Mouse (Mus musculus) megakaryocyte, embryonic 14.5 days (primary cell): Measurements from ENCODE around the gene Snf8. TPM values are rescaled to one million over a fixed set of nuclear protein-coding genes. Genes with fewer than 3 reads are reported as not detected.

Experiments
- H3K27me3 ChIP-seq: replicated peaks from 2 replicates; pipeline ENCODE3; 2012; ENCODE audit warnings: inconsistent platforms
- H3K36me3 ChIP-seq: replicated peaks from 2 replicates; pipeline ENCODE3; 2012; ENCODE audit warnings: low read length, inconsistent platforms, mixed read lengths
- H3K4me1 ChIP-seq: 2 replicates; pipeline ENCODE4 v1.6.1; 2012; ENCODE audit warnings: inconsistent platforms
- H3K4me3 ChIP-seq: replicated peaks from 2 replicates; pipeline ENCODE3; 2012; ENCODE audit warnings: moderate library complexity, mild to moderate bottlenecking, inconsistent platforms
- H3K9me3 ChIP-seq: 2 replicates; pipeline ENCODE4 v1.6.1; 2012; ENCODE audit warnings: inconsistent platforms
- FLI1 ChIP-seq: IDR thresholded peaks from 2 replicates; pipeline ENCODE4 v1.6.1; 2012; ENCODE audit warnings: low read length, inconsistent platforms, mixed read lengths
- GATA1 ChIP-seq: IDR thresholded peaks from 3 replicates; pipeline ENCODE4 v1.6.1; 2012; ENCODE audit warnings: mixed read lengths, low read length, inconsistent platforms, borderline replicate concordance
- polyA plus RNA-seq: library from polyadenylated mRNA; stranded (reverse); fragments of >175 nt; gene quantifications from 2 replicates; pipeline ENCODE4 v1.2.3, GENCODE M21; 2012; ENCODE audit warnings: low replicate concordance; ENCODE audit not compliant: insufficient read depth

Snf8 gene
- polyA plus RNA-seq, 1 experiment: 146 TPM

GRCm38 (mm10) chr11:96020622-96021021 lies 14.1 kb upstream of the Snf8 start:
- TF ChIP-seq GATA1: no peak

GRCm38 (mm10) chr11:96028130-96028529 lies 6.6 kb upstream of the Snf8 start:
- no peaks in the 10 kb centered on the region for H3K9me3 ChIP-seq
- H3K27me3 ChIP-seq: peaks cover 54% of the 10 kb centered on the region
- no peak for TF ChIP-seq FLI1
- no peak for TF ChIP-seq GATA1
- H3K4me1 ChIP-seq: peaks cover 10% of the 10 kb centered on the region
- H3K36me3 ChIP-seq: no peaks in the 10 kb centered on the region
- no peak overlapping the region for H3K4me3 ChIP-seq

More at GRCm38 (mm10) chr11:96020622-96021021, 14.1 kb upstream of the Snf8 start:
- H3K4me3 ChIP-seq: no peak overlapping the region
- no peaks in the 10 kb centered on the region for H3K9me3 ChIP-seq
- peaks cover 57% of the 10 kb centered on the region for H3K27me3 ChIP-seq
- H3K36me3 ChIP-seq: no peaks in the 10 kb centered on the region
- peaks cover 4% of the 10 kb centered on the region; the same call in 1 of the 2 replicates for H3K4me1 ChIP-seq

- Histone ChIP-seq H3K36me3 (no peaks in the 10 kb centered on the region), H3K9me3 (no peaks in the 10 kb centered on the region)
- no peak for TF ChIP-seq FLI1
Measured at GRCm38 (mm10) chr11:96030571-96030970, 4.1 kb upstream of the Snf8 start.

GRCm38 (mm10) chr11:96031701-96032100 lies 3.0 kb upstream of the Snf8 start:
- H3K36me3 ChIP-seq: peaks cover 4% of the 10 kb centered on the region
- peaks cover 31% of the 10 kb centered on the region for H3K4me1 ChIP-seq
- no peak overlapping the region for H3K4me3 ChIP-seq
- H3K27me3 ChIP-seq: peaks cover 32% of the 10 kb centered on the region
- TF ChIP-seq GATA1 (no peak), FLI1 (no peak)
- H3K9me3 ChIP-seq: no peaks in the 10 kb centered on the region

More at GRCm38 (mm10) chr11:96030571-96030970, 4.1 kb upstream of the Snf8 start:
- Histone ChIP-seq H3K4me3 (no peak overlapping the region), H3K27me3 (peaks cover 40% of the 10 kb centered on the region), H3K4me1 (peaks cover 21% of the 10 kb centered on the region)

GRCm38 (mm10) chr11:96033264-96033663 lies 1.4 kb upstream of the Snf8 start:
- no peak for TF ChIP-seq GATA1
- no peak for TF ChIP-seq FLI1
- no peak overlapping the region for H3K4me3 ChIP-seq
- no peaks in the 10 kb centered on the region for H3K9me3 ChIP-seq
- peaks cover 14% of the 10 kb centered on the region for H3K36me3 ChIP-seq
- peaks cover 30% of the 10 kb centered on the region for H3K4me1 ChIP-seq
- peaks cover 27% of the 10 kb centered on the region for H3K27me3 ChIP-seq

- Histone ChIP-seq H3K4me1 (peaks cover 22% of the 10 kb centered on the region), H3K27me3 (peaks cover 21% of the 10 kb centered on the region), H3K9me3 (no peaks in the 10 kb centered on the region), H3K4me3 (peak overlapping the region; percentile 96), H3K36me3 (peaks cover 22% of the 10 kb centered on the region)
- TF ChIP-seq GATA1 (no peak), FLI1 (no peak)
Measured at GRCm38 (mm10) chr11:96034116-96034515, 569 bp upstream of the Snf8 start.

- Histone ChIP-seq H3K4me1 (peaks cover 22% of the 10 kb centered on the region), H3K4me3 (peak overlapping the region; percentile 96), H3K9me3 (no peaks in the 10 kb centered on the region)
Measured at GRCm38 (mm10) chr11:96035133-96035532, 448 bp downstream of the Snf8 start.

GRCm38 (mm10) chr11:96037499-96037898 lies 2.8 kb downstream of the Snf8 start:
- TF ChIP-seq FLI1: no peak
- TF ChIP-seq GATA1: no peak
- Histone ChIP-seq H3K36me3 (peaks cover 42% of the 10 kb centered on the region), H3K9me3 (no peaks in the 10 kb centered on the region), H3K27me3 (no peaks in the 10 kb centered on the region), H3K4me3 (no peak overlapping the region), H3K4me1 (peaks cover 22% of the 10 kb centered on the region)

More at GRCm38 (mm10) chr11:96035133-96035532, 448 bp downstream of the Snf8 start:
- Histone ChIP-seq H3K36me3 (peaks cover 26% of the 10 kb centered on the region), H3K27me3 (peaks cover 13% of the 10 kb centered on the region)
- TF ChIP-seq FLI1: no peak

- Histone ChIP-seq H3K36me3 (peaks cover 53% of the 10 kb centered on the region), H3K4me3 (no peak overlapping the region), H3K4me1 (peaks cover 22% of the 10 kb centered on the region), H3K27me3 (no peaks in the 10 kb centered on the region), H3K9me3 (no peaks in the 10 kb centered on the region)
- TF ChIP-seq GATA1: no peak
- no peak for TF ChIP-seq FLI1
Measured at GRCm38 (mm10) chr11:96038560-96038959, 3.9 kb downstream of the Snf8 start.

- TF ChIP-seq FLI1 (no peak), GATA1 (no peak)
- H3K36me3 ChIP-seq: peaks cover 87% of the 10 kb centered on the region
- H3K4me1 ChIP-seq: peaks cover 44% of the 10 kb centered on the region
Measured at GRCm38 (mm10) chr11:96044803-96045567, 10.3 kb downstream of the Snf8 start.

More at GRCm38 (mm10) chr11:96044803-96045567, 10.3 kb downstream of the Snf8 start:
- Histone ChIP-seq H3K4me3 (no peak overlapping the region), H3K27me3 (no peaks in the 10 kb centered on the region), H3K9me3 (no peaks in the 10 kb centered on the region)
